Mouse (Mus musculus) 3134 (cell line): ENCODE measurements around the gene Tenm2.
A peak's percentile ranks its signal among the peaks of the same experiment; 100 is the strongest.

Source experiments
- DNase-seq: peaks from one replicate; pipeline ENCODE4 v3.0.0-alpha.2; 2011; ENCODE audit warnings: low spot score; ENCODE audit not compliant: insufficient read length; ENCODE audit errors: extremely low read depth

Tenm2 gene

GRCm38 (mm10) chr11:35974632-35975450, 1260.9 kb downstream of the Tenm2 start:
- no peak for DNase-seq

DNA sequence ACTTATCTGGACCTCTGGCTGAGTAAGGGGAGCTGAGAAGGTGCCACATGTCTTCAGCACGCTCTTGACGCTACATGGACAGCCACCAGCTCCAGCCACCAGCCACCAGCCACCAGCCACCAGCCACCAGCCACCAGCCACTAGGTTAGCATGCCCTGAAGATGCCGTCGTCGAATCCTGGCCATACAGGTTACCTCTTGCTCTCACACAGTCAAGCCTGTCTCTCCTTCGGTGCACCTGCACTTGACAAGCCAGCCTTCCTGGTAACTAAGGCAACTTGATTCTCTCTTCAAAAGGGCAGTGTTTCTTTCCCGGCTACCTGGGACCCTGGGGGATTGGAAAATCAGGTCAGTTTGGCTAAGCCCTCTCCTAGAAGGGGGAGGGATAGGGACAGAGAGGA, 1262.6 kb downstream of the Tenm2 start:
- no peak for DNase-seq

GRCm38 (mm10) chr11:35972270-35972931, 1263.4 kb downstream of the Tenm2 start:
- DNase-seq = no peak

GRCm38 (mm10) chr11:35970806-35971705, 1264.7 kb downstream of the Tenm2 start:
- peak; percentile 46 for DNase-seq

- no peak for DNase-seq
These were observed 1267.5 kb downstream of the Tenm2 start for GRCm38 (mm10) chr11:35968291-35968690.

- no peak for DNase-seq
These were observed 1271.7 kb downstream of the Tenm2 start for GRCm38 (mm10) chr11:35963981-35964549.

- DNase-seq = no peak
These were observed 1272.2 kb downstream of the Tenm2 start for GRCm38 (mm10) chr11:35963554-35963953.

GRCm38 (mm10) chr11:35962431-35962830, 1273.3 kb downstream of the Tenm2 start:
- no peak for DNase-seq

DNA sequence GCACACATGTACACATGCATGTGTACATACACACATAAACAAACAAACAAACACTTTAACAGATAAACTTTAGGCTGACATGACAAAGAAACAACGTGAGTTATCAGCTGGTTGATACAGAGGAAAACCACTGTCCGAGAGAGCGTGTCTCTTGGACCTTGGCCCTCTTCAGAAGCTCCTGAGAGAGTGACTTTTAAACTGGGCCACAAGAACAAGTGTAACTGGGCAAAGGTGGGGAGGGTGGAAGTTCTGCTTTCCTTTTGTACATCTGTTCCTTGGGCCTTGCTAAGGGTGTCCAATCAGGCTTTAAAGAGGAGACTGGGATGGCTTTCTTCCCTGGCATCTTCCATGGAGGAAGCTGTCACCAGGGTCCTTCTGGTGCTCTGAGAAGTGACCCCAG, 1276.5 kb downstream of the Tenm2 start:
- no peak for DNase-seq
